Mouse (Mus musculus): ENCODE results near the gene Bhlhb9. TPM values are rescaled to one million over a fixed set of nuclear protein-coding genes. Genes with fewer than 3 reads are reported as not detected.
"Not testable (repeated sequence)": the region's sequence is repeated elsewhere in the genome, so short reads cannot be mapped to it uniquely, and the experiment has no call there.

Bhlhb9 gene
- polyA plus RNA-seq, 1 experiment from 2014 or later, result 57.1 TPM

DNA sequence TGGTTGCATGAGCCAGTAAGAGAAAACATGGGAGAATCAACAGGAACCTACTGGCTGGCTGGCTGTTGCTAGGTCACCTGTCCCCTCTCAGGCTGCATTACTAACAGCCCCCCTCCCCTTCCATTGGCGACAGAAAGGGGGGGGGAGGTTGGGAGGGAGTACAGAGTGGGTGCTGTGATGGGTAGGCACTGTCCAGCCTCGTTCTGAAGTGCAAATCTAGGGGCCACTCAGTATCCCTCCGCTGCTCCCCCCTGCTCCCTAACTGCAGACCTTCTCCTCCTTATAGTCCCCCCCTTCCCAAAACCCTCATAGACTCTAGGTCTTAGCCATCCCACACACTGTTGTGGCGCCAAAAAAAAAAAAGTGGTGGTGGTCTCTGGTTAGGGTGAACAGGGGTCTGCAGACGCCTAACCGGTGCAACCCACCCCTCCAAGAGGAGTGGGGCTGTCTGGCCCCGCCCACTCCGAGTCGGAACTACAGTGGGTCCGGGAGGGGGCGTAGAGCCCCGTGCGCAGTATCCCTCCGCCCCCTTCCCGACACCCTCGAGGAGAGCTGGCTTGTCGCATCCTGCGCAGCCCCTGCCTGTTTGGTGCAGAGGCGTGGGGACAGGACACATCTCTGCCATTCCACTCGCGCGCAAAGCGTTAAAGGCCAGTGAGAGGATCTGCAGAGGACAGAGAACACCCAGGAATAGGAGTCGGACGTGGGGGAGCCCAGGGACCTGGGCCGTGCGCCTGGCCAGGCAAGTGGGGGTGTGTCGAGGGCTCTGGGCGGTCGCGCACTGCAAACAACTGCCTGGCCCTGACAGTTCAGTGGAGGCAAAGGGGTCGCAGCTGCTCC, 41.3 kb downstream of the Bhlhb9 start, which contains the start of gene Gprasp2:
TSS of gene Gprasp2 (plus strand) at position 514 of the 840 bp plus-strand sequence.
- 16% methylated on average over 29 of the region's 32 CpGs for WGBS
- Histone ChIP-seq H3K4me3 (peak within 1 kb of the TSS; percentile 57), H3K27ac (peak within 1 kb of the TSS; percentile 12; the same call in 1 of the 2 replicates), H3K27me3 (ENCODE audit: low read depth, poor library complexity, severe bottlenecking) (peaks cover 56% of the 10 kb centered on the region; the same call in 1 of the 2 replicates)
- not testable (repeated sequence) for H3K4me1 ChIP-seq; H3K9me3 ChIP-seq (replicated peaks); H3K36me3 ChIP-seq
- DNase-seq (ENCODE audit: low spot score), result peak; percentile 37

DNA sequence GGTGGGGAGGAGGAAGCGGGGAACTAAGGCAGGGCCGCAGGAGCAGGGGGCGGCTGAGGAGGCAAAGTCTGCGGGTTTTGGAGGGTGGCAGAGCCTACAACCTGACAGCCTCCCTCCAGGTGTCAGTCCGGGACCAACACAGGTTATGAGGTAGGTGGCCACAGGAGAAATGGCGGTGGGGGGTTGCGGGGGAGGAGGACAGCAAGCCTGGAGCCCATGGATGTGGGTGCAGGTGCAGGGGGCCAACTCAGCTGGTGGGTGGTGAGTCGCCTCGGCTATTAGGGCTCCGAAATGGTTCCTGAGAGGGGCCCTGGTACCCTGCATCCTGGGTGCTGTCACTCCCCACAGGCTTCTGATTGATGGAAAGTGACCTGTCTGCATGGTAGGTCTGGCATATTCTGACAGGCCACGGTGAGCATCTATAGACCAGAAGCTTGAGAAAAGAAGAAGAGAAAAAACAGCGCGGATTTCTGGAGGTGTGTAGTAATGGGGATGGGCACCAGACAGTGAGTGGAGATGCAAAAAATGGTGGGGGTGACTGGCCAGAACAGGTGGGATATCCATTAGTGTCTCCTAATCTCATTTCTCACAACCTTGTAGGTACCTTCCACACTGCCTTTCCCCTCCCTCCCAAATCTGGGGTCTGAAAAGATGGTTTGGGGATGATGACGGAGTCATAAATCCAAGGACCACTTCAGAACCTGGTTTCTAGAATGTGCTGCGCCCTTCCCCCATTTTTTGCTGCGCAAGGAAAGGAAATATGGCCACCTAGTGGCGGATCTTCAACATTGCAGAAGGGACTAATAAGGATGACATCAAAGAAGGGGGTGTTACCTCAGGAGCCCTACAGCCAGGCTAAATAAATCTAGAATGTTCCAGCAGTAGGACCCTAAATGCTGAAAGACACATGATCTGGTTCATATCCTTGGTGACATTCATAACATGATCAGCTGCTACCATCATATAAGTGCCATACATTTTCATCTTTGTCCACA, 42.3 kb downstream of the Bhlhb9 start:
- 16% methylated on average over 16 of the region's 17 CpGs for WGBS
- DNase-seq (ENCODE audit: low spot score), result peak; percentile 34
- H3K36me3 ChIP-seq; H3K27ac ChIP-seq; H3K4me1 ChIP-seq; H3K9me3 ChIP-seq (replicated peaks): not testable (repeated sequence)
- H3K27me3 ChIP-seq (ENCODE audit: low read depth, poor library complexity, severe bottlenecking), result peaks cover 65% of the 10 kb centered on the region; the same call in 1 of the 2 replicates
- H3K4me3 ChIP-seq, result peak overlapping the region; percentile 57

- H3K4me1 ChIP-seq; DNase-seq (ENCODE audit: low spot score); H3K36me3 ChIP-seq; H3K27me3 ChIP-seq (ENCODE audit: low read depth, poor library complexity, severe bottlenecking); H3K4me3 ChIP-seq; H3K9me3 ChIP-seq (replicated peaks); H3K27ac ChIP-seq: not testable (repeated sequence)
- WGBS, result 83% methylated on average over 9 of the region's 9 CpGs
These were observed 69.4 kb downstream of the Bhlhb9 start for GRCm38 (mm10) chrX:135866806-135867205.

DNA sequence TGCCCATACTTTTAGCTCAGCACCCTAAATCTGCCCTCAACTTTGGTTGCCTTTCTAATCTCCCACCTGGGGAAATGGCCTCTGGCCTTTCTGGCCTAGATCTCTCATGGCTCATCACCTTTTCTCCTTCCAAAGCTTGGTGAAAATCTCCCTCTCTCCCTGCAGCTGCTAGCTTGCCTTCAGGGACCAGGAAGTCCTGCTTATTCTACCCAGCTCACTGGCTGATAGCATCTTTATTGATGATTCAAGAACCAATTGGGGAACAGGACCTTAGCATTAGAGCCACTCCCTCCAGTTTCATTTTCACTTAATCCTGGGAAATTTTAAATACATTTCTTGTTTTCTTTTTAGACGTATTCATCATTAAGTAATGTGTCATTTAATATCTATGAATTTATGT, 79.3 kb downstream of the Bhlhb9 start:
- H3K4me3 ChIP-seq, result no peak overlapping the region
- H3K27me3 ChIP-seq (ENCODE audit: low read depth, poor library complexity, severe bottlenecking), result peaks cover 11% of the 10 kb centered on the region; the same call in 1 of the 2 replicates
- H3K4me1 ChIP-seq, result no peaks in the 10 kb centered on the region
- DNase-seq (ENCODE audit: low spot score), result no peak
- H3K36me3 ChIP-seq, result no peaks in the 10 kb centered on the region
- H3K9me3 ChIP-seq (replicated peaks), result no peaks in the 10 kb centered on the region
- 91% methylated on average over 1 of the region's 1 CpGs for WGBS
- no peak overlapping the region for H3K27ac ChIP-seq

DNA sequence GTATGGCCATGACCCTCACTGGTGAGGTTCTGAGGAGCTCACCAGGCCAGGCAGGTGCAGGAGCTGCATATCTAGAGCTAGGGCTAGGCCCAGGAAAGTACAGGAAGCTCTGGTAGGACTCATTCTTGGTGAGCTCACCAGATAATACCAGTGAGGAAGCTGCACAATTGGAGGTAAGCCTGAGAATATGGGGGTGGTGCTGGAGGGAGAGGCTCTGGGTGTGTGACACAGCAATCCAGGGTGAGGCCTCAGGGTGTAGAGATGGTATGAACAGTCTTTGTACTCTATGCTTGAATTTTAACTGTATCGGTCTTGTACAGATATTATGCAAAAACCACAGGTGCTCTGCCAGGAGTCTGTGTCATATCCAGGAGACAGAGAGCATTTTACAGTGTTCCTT, 82.2 kb downstream of the Bhlhb9 start:
- peaks cover 11% of the 10 kb centered on the region; the same call in 1 of the 2 replicates for H3K27me3 ChIP-seq (ENCODE audit: low read depth, poor library complexity, severe bottlenecking)
- H3K36me3 ChIP-seq, result no peaks in the 10 kb centered on the region
- WGBS, result 94% methylated on average over 1 of the region's 1 CpGs
- H3K4me1 ChIP-seq, result no peaks in the 10 kb centered on the region
- no peak overlapping the region for H3K4me3 ChIP-seq
- no peaks in the 10 kb centered on the region for H3K9me3 ChIP-seq (replicated peaks)
- DNase-seq (ENCODE audit: low spot score), result no peak
- no peak overlapping the region for H3K27ac ChIP-seq

GRCm38 (mm10) chrX:135885411-135886233, 88.2 kb downstream of the Bhlhb9 start:
- WGBS, result 15% methylated on average over 40 of the region's 41 CpGs

DNA sequence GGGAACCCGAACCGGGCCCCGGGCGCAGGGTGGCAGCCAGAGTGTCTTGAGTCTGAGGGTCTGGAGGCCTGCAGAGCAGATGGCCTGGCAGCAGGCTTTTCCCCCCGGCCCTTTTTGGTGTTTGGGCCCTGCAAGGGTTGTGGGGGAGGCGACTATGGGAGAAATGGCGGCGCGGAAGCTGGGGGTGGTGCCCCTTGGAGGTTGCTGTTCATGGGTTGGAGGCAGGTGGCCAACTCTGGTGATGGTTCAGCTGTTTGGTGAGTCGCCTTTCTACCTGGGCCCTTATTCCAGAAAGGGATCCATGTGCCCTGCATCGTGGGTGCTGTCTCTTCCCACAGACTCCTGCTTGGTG, 88.8 kb downstream of the Bhlhb9 start:
- Histone ChIP-seq H3K4me3 (peak overlapping the region; percentile 69), H3K27ac (peak overlapping the region; percentile 90), H3K27me3 (ENCODE audit: low read depth, poor library complexity, severe bottlenecking) (peaks cover 46% of the 10 kb centered on the region), H3K9me3 (replicated peaks) (no peaks in the 10 kb centered on the region), H3K36me3 (peaks cover 28% of the 10 kb centered on the region), H3K4me1 (no peaks in the 10 kb centered on the region)
- no peak for DNase-seq (ENCODE audit: low spot score)
- 5% methylated on average over 10 of the region's 11 CpGs for WGBS

More at GRCm38 (mm10) chrX:135885411-135886233, 88.2 kb downstream of the Bhlhb9 start:
- Histone ChIP-seq H3K9me3 (replicated peaks) (no peaks in the 10 kb centered on the region), H3K4me1 (no peaks in the 10 kb centered on the region), H3K27ac (peak overlapping the region; percentile 90), H3K27me3 (ENCODE audit: low read depth, poor library complexity, severe bottlenecking) (peaks cover 46% of the 10 kb centered on the region), H3K4me3 (peak overlapping the region; percentile 69), H3K36me3 (peaks cover 28% of the 10 kb centered on the region)
- peak; percentile 78 for DNase-seq (ENCODE audit: low spot score)

- Histone ChIP-seq H3K27me3 (ENCODE audit: low read depth, poor library complexity, severe bottlenecking) (peaks cover 32% of the 10 kb centered on the region), H3K9me3 (replicated peaks) (no peaks in the 10 kb centered on the region), H3K4me1 (no peaks in the 10 kb centered on the region), H3K4me3 (no peak overlapping the region), H3K27ac (no peak overlapping the region), H3K36me3 (no peaks in the 10 kb centered on the region)
- no peak for DNase-seq (ENCODE audit: low spot score)
- WGBS, result 90% methylated on average over 4 of the region's 4 CpGs
These were observed 119.2 kb downstream of the Bhlhb9 start for GRCm38 (mm10) chrX:135916580-135916979.

DNA sequence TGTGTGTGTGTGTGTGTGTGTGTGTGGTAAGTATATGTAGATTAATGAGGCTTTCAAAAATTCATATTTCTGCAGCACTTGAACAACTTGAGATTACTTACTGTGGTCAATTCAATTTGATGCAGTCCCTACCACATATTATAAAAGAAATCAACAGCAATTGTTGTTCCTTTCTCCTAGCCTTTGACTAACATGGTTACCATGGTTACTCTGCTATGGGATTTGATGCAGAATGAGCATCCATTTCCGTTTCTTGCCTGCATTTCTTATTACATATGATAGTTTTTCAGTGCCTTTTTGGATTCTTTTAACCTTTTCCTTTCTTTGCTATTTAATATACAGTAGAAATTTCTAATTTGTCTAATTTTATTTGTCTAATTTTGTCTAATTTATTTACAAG, 119.7 kb downstream of the Bhlhb9 start:
- H3K36me3 ChIP-seq, result no peaks in the 10 kb centered on the region
- 72% methylated on average over 1 of the region's 1 CpGs for whole genome bisulfite sequencing
- H3K4me1 ChIP-seq, result no peaks in the 10 kb centered on the region
- DNase-seq (ENCODE audit: low spot score), result no peak
- no peak overlapping the region for H3K27ac ChIP-seq
- H3K9me3 ChIP-seq (replicated peaks), result no peaks in the 10 kb centered on the region
- no peak overlapping the region for H3K4me3 ChIP-seq
- H3K27me3 ChIP-seq (ENCODE audit: low read depth, poor library complexity, severe bottlenecking), result peaks cover 38% of the 10 kb centered on the region

GRCm38 (mm10) chrX:135922162-135922561, 124.8 kb downstream of the Bhlhb9 start:
- 91% methylated on average over 7 of the region's 7 CpGs for whole genome bisulfite sequencing
- H3K9me3 ChIP-seq (replicated peaks), result no peaks in the 10 kb centered on the region

GRCm38 (mm10) chrX:135925911-135926310, 128.5 kb downstream of the Bhlhb9 start:
- H3K27ac ChIP-seq, result no peak overlapping the region
- WGBS, result 64% methylated on average over 3 of the region's 3 CpGs
- H3K9me3 ChIP-seq (replicated peaks), result no peaks in the 10 kb centered on the region
- DNase-seq (ENCODE audit: low spot score), result no peak
- no peak overlapping the region for H3K4me3 ChIP-seq
- H3K27me3 ChIP-seq (ENCODE audit: low read depth, poor library complexity, severe bottlenecking), result peaks cover 40% of the 10 kb centered on the region
- H3K4me1 ChIP-seq, result no peaks in the 10 kb centered on the region
- H3K36me3 ChIP-seq, result no peaks in the 10 kb centered on the region

More at GRCm38 (mm10) chrX:135922162-135922561, 124.8 kb downstream of the Bhlhb9 start:
- no peaks in the 10 kb centered on the region for H3K36me3 ChIP-seq
- DNase-seq (ENCODE audit: low spot score), result no peak
- no peaks in the 10 kb centered on the region for H3K4me1 ChIP-seq
- H3K27ac ChIP-seq, result no peak overlapping the region
- peaks cover 31% of the 10 kb centered on the region for H3K27me3 ChIP-seq (ENCODE audit: low read depth, poor library complexity, severe bottlenecking)
- H3K4me3 ChIP-seq, result no peak overlapping the region

DNA sequence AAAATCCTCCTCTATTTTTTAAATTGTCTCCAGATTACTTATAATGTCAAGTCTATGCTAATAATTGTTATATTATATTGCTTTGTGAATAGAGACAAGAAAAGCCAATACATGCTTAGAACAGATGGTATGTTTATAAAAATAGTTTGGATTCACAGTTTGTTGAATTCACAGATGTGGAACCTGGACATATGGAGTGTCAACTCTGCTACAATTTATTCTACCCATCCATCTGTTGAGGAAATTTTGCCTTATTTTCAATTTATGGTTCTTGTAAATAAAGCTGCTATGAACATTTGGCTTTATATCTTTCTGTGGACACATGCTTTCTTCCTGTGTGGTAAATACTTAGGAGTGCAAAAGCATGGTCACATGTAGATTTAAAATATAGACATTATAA, 131.2 kb downstream of the Bhlhb9 start:
- DNase-seq (ENCODE audit: low spot score), result no peak
- no peaks in the 10 kb centered on the region for H3K36me3 ChIP-seq
- no peak overlapping the region for H3K4me3 ChIP-seq
- no peaks in the 10 kb centered on the region for H3K4me1 ChIP-seq
- no peak overlapping the region for H3K27ac ChIP-seq
- no peaks in the 10 kb centered on the region for H3K9me3 ChIP-seq (replicated peaks)
- H3K27me3 ChIP-seq (ENCODE audit: low read depth, poor library complexity, severe bottlenecking), result peaks cover 27% of the 10 kb centered on the region
